Mouse (Mus musculus) brown adipose tissue, adult 24 weeks (tissue): ENCODE data around the gene Lbh. TPM values are rescaled to one million over a fixed set of nuclear protein-coding genes. Genes with fewer than 3 reads are reported as not detected.

Experiments used
- H3K27ac ChIP-seq: fragments of 200-500 bp; replicated peaks from 2 replicates; pipeline ENCODE4 v1.5.1; 2012; ENCODE audit warnings: low read depth, mild to moderate bottlenecking, low read length
- H3K4me1 ChIP-seq: fragments of 200-500 bp; 2 replicates; pipeline ENCODE4 v1.6.1; 2012; ENCODE audit warnings: low read length, mixed read lengths; ENCODE audit not compliant: control insufficient read depth, insufficient read depth, insufficient read length
- H3K4me3 ChIP-seq: fragments of 200-500 bp; 2 replicates; pipeline ENCODE4 v1.5.1; 2012; ENCODE audit warnings: low read depth, mild to moderate bottlenecking, low read length, moderate library complexity; ENCODE audit not compliant: insufficient read depth
- polyA plus RNA-seq: library from polyadenylated mRNA; stranded (reverse); fragments of >200 nt; gene quantifications from 2 replicates; pipeline ENCODE4 v1.2.4, GENCODE M21; 2012; ENCODE audit not compliant: missing spikeins, insufficient read depth, insufficient read length

Gene Lbh
- 8.9 and 15.8 TPM in 2 replicates for polyA plus RNA-seq

GRCm38 (mm10) chr17:72918053-72918452, at the start of gene Lbh:
Gene Lbh, plus strand, starts transcription at chr17:72918305.
- Histone ChIP-seq H3K27ac (peak within 1 kb of the TSS; percentile 83), H3K4me1 (no peaks in the 10 kb centered on the region; the same call in 1 of the 2 replicates), H3K4me3 (peak within 1 kb of the TSS; percentile 87)

GRCm38 (mm10) chr17:72878979-72879378, 39.1 kb upstream of the Lbh start:
- 0 out of 2 replicates have a peak, but pooled peaks cover 5% of the 10 kb centered on the region for H3K4me1 ChIP-seq
- H3K27ac ChIP-seq: no peak overlapping the region
- H3K4me3 ChIP-seq: no peak overlapping the region

- H3K27ac ChIP-seq: no peak overlapping the region
- no peak overlapping the region for H3K4me3 ChIP-seq
- H3K4me1 ChIP-seq: 0 out of 2 replicates have a peak, but pooled peaks cover 5% of the 10 kb centered on the region
These were observed 37.9 kb upstream of the Lbh start for GRCm38 (mm10) chr17:72880156-72880555.

GRCm38 (mm10) chr17:72881051-72881450, 37.1 kb upstream of the Lbh start:
- Histone ChIP-seq H3K4me1 (0 out of 2 replicates have a peak, but pooled peaks cover 5% of the 10 kb centered on the region), H3K27ac (no peak overlapping the region), H3K4me3 (no peak overlapping the region)

- Histone ChIP-seq H3K4me1 (0 out of 2 replicates have a peak, but pooled peaks cover 5% of the 10 kb centered on the region), H3K27ac (no peak overlapping the region), H3K4me3 (no peak overlapping the region)
These were observed 36.3 kb upstream of the Lbh start for GRCm38 (mm10) chr17:72881804-72882203.

GRCm38 (mm10) chr17:72889556-72890397, 28.3 kb upstream of the Lbh start:
- no peak overlapping the region for H3K27ac ChIP-seq
- H3K4me3 ChIP-seq: no peak overlapping the region
- no peaks in the 10 kb centered on the region for H3K4me1 ChIP-seq

- no peak overlapping the region for H3K4me3 ChIP-seq
- no peaks in the 10 kb centered on the region for H3K4me1 ChIP-seq
These were observed 27.7 kb upstream of the Lbh start for GRCm38 (mm10) chr17:72890398-72890898.

GRCm38 (mm10) chr17:72891556-72891955, 26.5 kb upstream of the Lbh start:
- Histone ChIP-seq H3K4me3 (no peak overlapping the region), H3K27ac (no peak overlapping the region), H3K4me1 (no peaks in the 10 kb centered on the region)

More at GRCm38 (mm10) chr17:72890398-72890898, 27.7 kb upstream of the Lbh start:
- H3K27ac ChIP-seq: no peak overlapping the region

- no peak overlapping the region for H3K4me3 ChIP-seq
- H3K4me1 ChIP-seq: no peaks in the 10 kb centered on the region
- no peak overlapping the region for H3K27ac ChIP-seq
These were observed 22.6 kb upstream of the Lbh start for GRCm38 (mm10) chr17:72895506-72895905.

GRCm38 (mm10) chr17:72897076-72897475, 21.0 kb upstream of the Lbh start:
- Histone ChIP-seq H3K4me3 (no peak overlapping the region), H3K4me1 (no peaks in the 10 kb centered on the region), H3K27ac (no peak overlapping the region)

- Histone ChIP-seq H3K27ac (no peak overlapping the region), H3K4me3 (no peak overlapping the region), H3K4me1 (no peaks in the 10 kb centered on the region)
These were observed 20.1 kb upstream of the Lbh start for GRCm38 (mm10) chr17:72897961-72898360.

GRCm38 (mm10) chr17:72898775-72899174, 19.3 kb upstream of the Lbh start:
- H3K4me1 ChIP-seq: no peaks in the 10 kb centered on the region
- no peak overlapping the region for H3K27ac ChIP-seq
- no peak overlapping the region for H3K4me3 ChIP-seq

GRCm38 (mm10) chr17:72901021-72901420, 17.1 kb upstream of the Lbh start:
- H3K27ac ChIP-seq: no peak overlapping the region
- no peaks in the 10 kb centered on the region for H3K4me1 ChIP-seq
- no peak overlapping the region for H3K4me3 ChIP-seq

- H3K4me3 ChIP-seq: no peak overlapping the region
- no peak overlapping the region for H3K27ac ChIP-seq
- H3K4me1 ChIP-seq: no peaks in the 10 kb centered on the region
These were observed 16.4 kb upstream of the Lbh start for GRCm38 (mm10) chr17:72901705-72902104.

GRCm38 (mm10) chr17:72903321-72903720, 14.8 kb upstream of the Lbh start:
- Histone ChIP-seq H3K4me3 (no peak overlapping the region), H3K4me1 (no peaks in the 10 kb centered on the region), H3K27ac (0 out of 2 replicates have a peak overlapping the region, but pooled peaks have one; percentile 16)
